Mouse (Mus musculus) adrenal gland, postnatal 25 days (tissue): ENCODE results near the gene Rab11a. TPM values are rescaled to one million over a fixed set of nuclear protein-coding genes. Genes with fewer than 3 reads are reported as not detected.
"Not testable (repeated sequence)": the region's sequence is repeated elsewhere in the genome, so short reads cannot be mapped to it uniquely, and the experiment has no call there.

Experiments
- DNase-seq: peaks from one replicate; pipeline ENCODE4 v3.0.0; 2021; ENCODE audit warnings: mixed read lengths
- total RNA-seq: library from RNA; stranded (reverse); gene quantifications from 2 replicates; pipeline ENCODE4 v1.2.3, GENCODE M21; 2021

Gene Rab11a
- total RNA-seq, 1 experiment from 2014 or later: 270 TPM

DNA sequence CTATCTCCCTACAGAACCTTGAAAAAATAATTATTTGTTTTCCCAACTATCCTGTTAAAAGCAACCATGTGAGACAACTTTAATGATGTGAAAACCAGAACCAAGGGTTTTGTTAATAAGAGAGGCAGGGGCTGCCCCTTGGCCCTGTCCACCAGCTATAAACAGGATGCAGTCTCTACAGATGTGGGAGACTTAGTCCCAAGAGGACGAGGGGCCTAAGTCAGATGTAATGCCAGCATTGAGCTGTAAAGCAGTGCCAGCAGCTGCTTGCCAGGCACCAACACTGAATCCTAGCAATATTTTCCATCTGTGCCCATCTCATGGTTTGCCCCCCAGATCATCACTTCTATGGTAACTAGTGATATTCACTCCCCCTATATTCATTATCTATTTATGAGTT is 4.9 kb upstream of the Rab11a start:
- DNase-seq: no peak

DNA sequence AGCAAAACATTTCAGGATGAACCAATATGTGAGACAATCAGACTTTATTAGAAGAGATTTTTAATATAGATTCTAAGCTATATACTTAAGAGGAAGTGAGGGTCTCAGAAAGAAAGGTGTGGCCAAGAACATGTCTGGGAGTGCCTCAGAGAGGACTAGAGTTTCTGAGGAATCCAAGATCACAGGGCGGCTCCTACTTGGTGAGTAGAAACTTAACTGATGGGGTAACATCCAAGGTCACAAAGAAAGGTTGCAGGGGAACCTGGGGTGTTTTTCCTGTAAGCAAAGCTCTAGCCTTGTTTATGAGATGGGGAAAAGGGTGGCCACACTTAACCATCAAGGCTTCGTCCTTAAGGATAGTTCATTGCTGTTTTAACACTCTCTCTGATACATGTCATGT is 1.4 kb upstream of the Rab11a start:
- no peak for DNase-seq

DNA sequence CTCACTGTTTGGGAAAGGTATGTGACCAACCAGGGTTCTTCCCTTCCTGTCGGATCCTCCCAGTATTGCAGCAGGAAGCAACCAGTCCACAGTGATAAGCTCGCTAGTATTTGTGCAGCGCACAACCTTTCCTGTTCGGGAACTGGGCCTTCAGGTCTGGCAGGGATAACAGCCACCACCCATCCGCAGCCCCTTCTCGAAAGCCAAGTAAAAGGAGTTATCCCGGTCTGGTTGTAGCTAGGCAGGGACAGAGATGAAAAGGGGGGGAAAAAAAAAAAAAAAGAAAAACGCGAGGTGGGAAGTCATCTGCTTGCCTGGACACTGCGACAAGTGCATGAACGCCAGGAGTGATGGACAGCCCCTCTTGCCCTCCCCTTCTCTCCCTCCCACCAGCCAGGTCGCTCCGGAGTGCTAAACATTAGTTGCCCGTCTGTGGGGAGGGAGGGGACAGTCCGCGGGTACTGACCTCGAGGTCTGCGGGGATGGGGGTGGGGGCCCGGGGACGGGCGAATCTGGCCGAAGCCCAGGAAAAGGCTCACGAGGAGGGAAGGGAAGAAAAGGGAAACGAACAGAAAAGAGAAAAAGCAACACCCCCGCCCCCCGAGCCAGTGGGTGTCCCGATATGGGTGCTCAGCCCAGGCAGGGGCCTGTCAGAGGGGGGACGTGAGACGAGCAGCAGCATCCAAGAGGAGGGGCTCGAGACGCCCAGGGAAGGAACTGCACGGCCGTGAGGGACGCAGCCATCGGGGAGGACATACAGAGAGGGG is 736 bp downstream of the Rab11a start:
- peak; percentile 53 for DNase-seq

DNA sequence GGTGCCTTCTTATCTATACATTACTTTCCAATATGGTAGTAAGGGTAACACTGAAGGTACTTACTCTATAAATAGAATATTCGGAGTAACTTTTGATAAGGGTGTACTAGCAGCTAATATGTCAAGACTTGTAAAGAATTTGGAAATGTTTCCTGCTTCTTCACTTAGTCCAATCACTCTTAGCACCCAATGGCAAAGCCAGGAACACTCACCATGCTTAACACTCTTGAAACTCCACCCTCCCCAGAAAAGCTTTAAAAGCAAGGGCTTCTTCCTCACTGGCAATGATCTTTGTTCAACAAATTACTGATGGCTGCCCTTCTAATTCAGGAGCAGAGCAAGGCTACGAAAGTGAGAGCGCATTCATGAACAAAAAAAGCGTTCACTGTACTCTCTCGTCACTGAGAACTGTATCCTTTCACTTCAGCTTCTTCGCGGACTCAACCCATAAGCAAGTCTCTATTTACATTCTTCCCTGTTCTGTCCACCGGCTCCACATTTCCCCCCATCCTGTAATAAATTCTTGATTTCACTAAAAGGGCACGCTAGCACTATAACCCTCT is 1.4 kb downstream of the Rab11a start:
- DNase-seq: no peak

DNA sequence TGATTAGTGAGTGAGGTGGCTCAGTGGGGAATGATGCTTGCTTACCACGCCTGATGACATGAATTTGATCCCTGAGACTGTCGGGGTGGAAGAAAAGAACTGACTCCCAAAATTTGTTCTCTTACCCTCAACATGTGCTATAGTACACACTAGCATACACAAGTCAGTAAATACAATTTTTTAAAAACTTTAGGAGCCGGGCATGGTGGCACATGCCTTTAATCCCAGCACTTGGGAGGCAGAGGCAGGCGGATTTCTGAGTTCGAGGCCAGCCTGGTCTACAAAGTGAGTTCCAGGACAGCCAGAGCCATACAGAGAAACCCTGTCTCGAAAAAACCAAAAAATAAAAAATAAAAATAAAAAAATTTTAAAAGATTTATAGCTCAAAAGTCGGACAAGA is 2.6 kb downstream of the Rab11a start:
- not testable (repeated sequence) for DNase-seq

DNA sequence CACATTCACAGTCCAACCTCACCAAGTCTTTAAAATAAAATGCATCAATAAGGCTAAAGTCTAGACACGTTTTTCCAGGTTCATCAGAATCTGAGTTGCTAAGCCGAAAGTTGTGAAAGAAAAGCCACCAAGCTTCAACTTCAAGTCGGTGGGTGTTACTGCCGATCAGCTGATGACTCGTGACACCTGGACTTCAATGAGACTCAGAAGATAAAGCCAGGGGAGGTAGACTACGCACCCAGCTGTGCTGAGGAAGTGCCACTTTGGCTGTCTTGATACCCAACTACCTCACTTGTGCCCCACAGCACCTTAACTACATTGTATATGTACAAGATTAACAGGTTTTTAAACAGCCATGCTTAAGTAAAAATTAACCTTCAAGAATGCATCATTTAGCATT is 3.4 kb downstream of the Rab11a start:
- no peak for DNase-seq

GRCm38 (mm10) chr9:64731029-64731560 is 6.5 kb downstream of the Rab11a start:
- no peak for DNase-seq

GRCm38 (mm10) chr9:64726454-64726853 is 11.1 kb downstream of the Rab11a start:
- DNase-seq: no peak

DNA sequence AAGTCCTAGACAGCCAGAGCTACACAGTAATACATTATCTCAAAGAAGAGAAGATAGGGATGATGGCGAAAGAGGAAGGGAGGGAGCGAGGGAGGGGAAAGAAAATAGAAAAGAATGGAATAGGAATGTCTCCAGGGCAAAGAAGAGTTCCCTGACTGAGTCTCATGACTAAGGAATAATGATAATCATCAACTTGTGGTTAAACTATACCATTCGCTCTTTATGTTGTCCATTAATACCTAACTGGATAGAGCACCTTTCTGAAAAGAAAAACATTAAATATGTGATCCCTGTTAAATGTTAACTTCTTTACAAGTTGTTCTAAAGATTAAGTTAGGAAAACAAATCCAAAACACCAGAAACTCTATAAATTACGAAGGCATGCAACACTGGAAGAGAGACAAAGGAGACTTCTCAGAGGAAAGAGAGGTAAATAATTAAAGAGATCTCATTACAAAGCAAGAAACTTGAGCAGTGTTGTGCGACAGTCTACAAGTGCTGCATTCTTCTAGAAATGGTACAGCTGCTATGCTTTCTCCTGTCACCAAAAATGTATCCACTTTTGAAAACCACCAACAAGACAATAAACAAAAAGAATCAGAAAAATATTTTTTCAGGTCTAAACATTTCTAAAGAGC is 17.9 kb downstream of the Rab11a start:
- DNase-seq: no peak

DNA sequence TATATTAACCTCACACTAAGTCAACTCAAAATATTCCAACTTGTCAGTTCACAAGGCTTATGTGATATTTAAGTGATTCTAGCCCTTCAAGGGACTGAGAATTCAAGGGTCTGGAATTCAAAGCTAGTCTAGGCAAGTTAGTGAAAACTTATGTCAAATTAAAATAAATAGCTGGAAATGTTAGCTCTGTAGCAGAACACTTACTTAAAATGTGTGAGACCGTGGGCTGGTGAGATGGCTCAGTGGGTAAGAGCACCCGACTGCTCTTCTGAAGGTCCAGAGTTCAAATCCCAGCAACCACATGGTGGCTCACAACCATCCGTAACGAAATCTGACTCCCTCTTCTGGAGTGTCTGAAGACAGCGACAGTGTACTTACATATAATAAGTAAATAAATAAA is 27.3 kb downstream of the Rab11a start:
- DNase-seq: not testable (repeated sequence)

- no peak for DNase-seq
These were observed 33.3 kb downstream of the Rab11a start for GRCm38 (mm10) chr9:64704073-64704840.

GRCm38 (mm10) chr9:64703420-64703965 is 34.1 kb downstream of the Rab11a start:
- no peak for DNase-seq

DNA sequence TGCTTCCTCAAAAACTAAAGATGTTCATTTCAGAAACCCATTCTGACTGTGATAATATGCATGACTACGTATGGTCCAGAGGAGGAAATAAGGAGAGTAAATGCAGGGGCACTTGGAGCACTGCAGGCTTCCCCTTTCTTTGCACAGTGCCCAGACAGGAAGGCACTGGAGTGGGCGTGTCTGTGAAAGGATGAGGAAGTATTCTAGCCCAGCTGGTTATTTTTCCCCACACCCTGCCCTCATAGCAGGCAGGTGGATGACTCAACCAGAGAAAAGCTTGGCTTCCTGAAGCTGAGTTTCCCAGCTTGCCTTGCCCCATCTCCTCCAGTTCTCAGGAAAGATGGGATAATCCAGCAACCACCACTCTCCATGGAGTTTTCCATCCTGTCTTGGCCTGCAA is 34.6 kb downstream of the Rab11a start:
- DNase-seq: no peak

- no peak for DNase-seq
These were observed 35.2 kb downstream of the Rab11a start for GRCm38 (mm10) chr9:64702391-64702790.

GRCm38 (mm10) chr9:64701651-64702050 is 35.9 kb downstream of the Rab11a start:
- no peak for DNase-seq

DNA sequence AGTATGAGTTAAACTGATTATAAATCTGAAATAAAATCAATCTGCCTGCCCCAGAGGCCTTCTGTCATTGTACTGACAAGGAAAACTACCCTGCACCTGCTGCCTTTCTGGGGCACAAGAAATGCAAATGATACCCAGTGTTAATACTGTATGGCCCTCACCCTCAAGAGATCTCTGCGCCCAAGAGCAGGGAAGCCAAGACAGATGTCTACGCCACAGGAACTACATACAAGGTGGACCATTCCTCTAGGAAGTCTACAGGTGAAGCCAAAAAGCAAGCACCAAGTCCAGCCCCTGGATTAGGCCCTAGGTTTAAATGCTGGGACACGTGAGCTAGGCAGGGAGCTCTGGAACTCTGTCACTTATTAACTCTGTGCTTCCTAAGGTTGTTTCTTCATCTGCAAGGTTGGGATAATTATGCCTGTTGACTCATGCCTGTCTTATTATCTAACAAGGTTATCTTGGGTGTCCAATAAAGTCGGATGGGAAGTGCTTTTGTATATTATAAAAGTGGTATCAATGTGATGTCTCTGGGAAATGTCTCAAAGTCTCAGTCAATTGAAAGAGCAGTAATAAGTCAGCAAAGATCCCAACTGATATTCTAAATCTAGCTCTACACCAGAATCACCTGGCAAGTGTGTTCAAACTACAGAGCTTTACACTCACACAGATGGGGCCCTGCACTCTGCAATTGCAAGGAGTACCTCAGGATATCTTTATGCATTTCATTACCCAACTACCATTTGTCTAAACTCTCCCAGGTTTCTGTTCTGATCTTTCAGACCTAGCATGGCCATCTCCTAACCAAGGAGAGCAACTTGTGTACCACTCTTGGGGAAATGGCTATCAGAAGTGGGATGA is 36.9 kb downstream of the Rab11a start:
- DNase-seq: no peak

DNA sequence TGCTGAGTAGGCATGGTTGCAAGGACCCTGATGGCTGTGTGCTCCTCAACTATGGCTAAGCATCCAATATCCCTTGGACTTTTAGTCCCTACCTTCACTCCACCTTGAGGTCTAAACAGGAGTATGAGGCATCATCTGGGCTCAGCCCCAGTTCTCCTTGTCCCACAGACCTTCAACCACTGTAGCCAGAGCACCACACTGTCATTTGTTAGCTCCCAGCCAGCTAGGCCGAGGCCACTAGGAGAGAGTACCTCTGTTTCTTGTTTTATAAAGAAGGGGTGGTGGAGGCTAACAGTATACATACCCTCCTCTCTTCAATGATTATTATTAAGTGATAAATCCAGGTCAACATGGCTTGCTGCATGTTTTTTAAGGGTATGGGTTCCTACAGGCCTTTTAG is 39.0 kb downstream of the Rab11a start:
- no peak for DNase-seq

- no peak for DNase-seq
These were observed 39.9 kb downstream of the Rab11a start for GRCm38 (mm10) chr9:64697677-64698076.

- no peak for DNase-seq
These were observed 40.6 kb downstream of the Rab11a start for GRCm38 (mm10) chr9:64697006-64697405.

DNA sequence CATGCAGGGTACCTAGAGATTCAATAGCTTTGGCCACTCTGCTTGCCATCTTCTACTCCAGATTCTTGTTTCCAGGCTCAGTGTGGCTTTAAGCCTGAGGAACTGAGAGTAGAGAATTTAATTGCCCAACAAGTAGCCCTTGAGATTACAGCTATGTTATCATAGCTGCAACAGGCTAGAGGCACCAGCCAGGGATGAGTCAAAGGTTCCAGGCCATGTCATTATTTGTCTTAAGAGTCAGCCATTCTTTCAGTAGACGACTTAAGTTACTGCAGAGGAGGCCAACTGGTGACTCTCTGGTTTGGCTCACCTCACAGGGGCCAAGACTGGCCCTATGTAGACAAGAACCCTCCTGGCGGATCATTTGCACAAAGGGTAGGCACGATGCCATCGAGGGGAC is 41.2 kb downstream of the Rab11a start:
- no peak for DNase-seq

DNA sequence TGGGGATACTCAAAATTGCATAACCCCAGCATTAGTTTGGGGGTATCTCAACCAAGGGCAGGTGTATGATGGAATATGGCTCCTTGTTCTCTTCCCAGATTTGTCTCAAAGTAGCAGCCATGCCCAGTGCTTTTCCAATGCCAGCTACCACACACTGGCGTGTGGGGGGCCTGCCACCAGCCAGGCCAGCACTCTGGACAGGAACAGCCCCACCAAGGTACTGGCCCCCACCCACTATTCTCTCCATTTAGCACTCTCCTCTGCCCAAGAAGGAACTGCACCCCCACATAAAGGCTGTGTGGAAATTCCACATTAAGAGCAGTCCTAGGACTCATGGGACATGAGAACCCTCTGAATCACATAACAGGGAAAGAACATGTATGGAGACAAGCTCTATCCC is 42.3 kb downstream of the Rab11a start:
- DNase-seq: no peak
